Mouse (Mus musculus) stomach, postnatal 0 days (tissue): Measurements from ENCODE around the gene Nt5dc3.

Source experiments
- CTCF ChIP-seq: IDR thresholded peaks from 2 replicates; pipeline ENCODE4 v1.5.1; 2016; ENCODE audit warnings: antibody characterized with exemption, low read depth, mild to moderate bottlenecking, moderate library complexity
- EP300 ChIP-seq: optimal IDR thresholded peaks from 2 replicates; pipeline ENCODE3; 2016; ENCODE audit warnings: antibody characterized with exemption

DNA sequence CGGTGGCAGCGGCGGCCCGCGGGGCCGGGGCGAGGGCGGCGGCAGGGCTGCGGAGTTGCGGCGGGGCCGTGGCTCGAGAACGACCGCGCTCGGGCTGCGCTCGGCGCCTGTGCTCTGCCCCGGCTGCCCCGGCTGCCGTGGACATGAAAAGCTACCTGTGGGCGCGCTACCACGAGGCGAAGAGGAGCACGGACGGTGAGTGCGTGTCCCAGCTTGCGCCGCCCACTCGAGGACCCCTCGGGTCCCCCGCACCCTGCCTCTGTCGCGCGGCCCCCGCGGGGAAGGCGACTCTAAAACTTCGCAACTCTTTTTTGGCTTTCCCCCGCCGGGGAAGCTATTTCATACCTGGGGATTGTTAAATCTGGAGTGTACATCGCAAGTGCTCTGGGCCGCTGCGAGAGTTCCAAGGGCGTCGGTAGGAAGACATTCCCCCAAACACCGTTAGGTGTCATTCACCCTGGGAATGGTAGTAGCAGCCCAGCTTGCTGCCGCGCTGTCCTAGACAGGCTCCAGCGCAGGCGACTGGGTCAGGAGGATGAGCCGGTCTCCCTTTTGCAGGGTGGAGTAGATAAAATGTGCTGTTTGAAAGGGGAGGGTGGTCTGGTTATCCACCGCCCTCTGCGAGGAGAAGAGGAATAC lies 431 bp downstream of the Nt5dc3 start:
- TF ChIP-seq CTCF: peak; percentile 23; the same call in 1 of the 2 replicates
- no peak for TF ChIP-seq EP300
